Comparison of ENCODE assay signal across 8 mouse cellular contexts in genomic region chr19:38602811-38603210, GRCm38 (mm10).
DNase-seq lines count a peak whose midpoint lies in the region.

No protein-coding gene starts in this region.

- peak; percentile 49 to 69 for DNase-seq in heart, adult 18-20 months
- no peak for DNase-seq in heart, adult 8-10 months (ENCODE audit: low spot score)
- peak; percentile 34 for DNase-seq in urinary bladder, adult 2 months (ENCODE audit: low spot score)
- DNase-seq in urinary bladder, postnatal 10 days (ENCODE audit: low spot score) = no peak
- peak; percentile 35 for DNase-seq in kidney, postnatal 10 days
- peak; percentile 19 to 67 for DNase-seq in urinary bladder, postnatal 36 days (ENCODE audit: low spot score in 2 of 2)
- DNase-seq in layer of hippocampus, adult 11-12 months (ENCODE audit: low spot score) = no peak
- DNase-seq in cerebellum, adult 9-11 months = no peak

Comparison
In these comparisons a context has a peak if more than half of its experiments do, and no peak if none do; other contexts are left out.
1. DNase-seq: peak in heart, adult 18-20 months (2 of 2), urinary bladder, adult 2 months (single experiment), kidney, postnatal 10 days (single experiment) and urinary bladder, postnatal 36 days (2 of 2); none in heart, adult 8-10 months (single experiment), urinary bladder, postnatal 10 days (single experiment), layer of hippocampus, adult 11-12 months (single experiment) and cerebellum, adult 9-11 months (single experiment).